Mouse (Mus musculus) retina, postnatal 7 days (tissue): ENCODE data around the gene Ubl5.
"Not testable (repeated sequence)": the region's sequence is repeated elsewhere in the genome, so short reads cannot be mapped to it uniquely, and the experiment has no call there.

Source experiments
- DNase-seq: peaks from one replicate; pipeline ENCODE4 v3.0.0-alpha.2; 2012; ENCODE audit warnings: low read depth, low spot score

Gene Ubl5

GRCm38 (mm10) chr9:20657546-20657945 lies 14.9 kb downstream of the Ubl5 start:
- DNase-seq = no peak

GRCm38 (mm10) chr9:20662325-20662724 lies 19.6 kb downstream of the Ubl5 start:
- peak; percentile 62 for DNase-seq

- no peak for DNase-seq
Measured at GRCm38 (mm10) chr9:20662874-20663273, 20.2 kb downstream of the Ubl5 start.

- no peak for DNase-seq
Measured at GRCm38 (mm10) chr9:20663956-20664355, 21.3 kb downstream of the Ubl5 start.

DNA sequence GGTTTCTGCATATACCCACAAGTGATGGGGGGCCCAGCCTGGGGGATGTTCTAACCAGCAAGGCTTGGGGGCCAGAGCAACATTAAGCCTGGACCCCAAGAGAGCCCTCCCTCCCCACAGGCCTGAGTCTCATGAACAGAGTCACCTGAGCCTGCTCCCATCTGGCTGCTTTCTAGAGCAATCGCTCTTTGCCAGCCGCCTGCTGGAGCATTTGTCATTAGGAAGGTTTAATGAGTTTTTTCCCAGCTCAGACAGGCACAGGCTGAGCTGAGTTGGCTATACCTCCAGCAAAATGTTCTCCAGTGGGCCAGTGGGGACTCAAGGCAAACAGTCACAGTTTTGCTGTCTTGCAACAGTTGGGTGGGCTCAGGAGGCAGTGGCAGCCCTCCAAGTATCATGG lies 21.7 kb downstream of the Ubl5 start:
- DNase-seq = no peak

GRCm38 (mm10) chr9:20664982-20665637 lies 22.4 kb downstream of the Ubl5 start:
- no peak for DNase-seq

- no peak for DNase-seq
Measured at GRCm38 (mm10) chr9:20665925-20666324, 23.2 kb downstream of the Ubl5 start.

GRCm38 (mm10) chr9:20666510-20667034 lies 23.9 kb downstream of the Ubl5 start:
- no peak for DNase-seq

DNA sequence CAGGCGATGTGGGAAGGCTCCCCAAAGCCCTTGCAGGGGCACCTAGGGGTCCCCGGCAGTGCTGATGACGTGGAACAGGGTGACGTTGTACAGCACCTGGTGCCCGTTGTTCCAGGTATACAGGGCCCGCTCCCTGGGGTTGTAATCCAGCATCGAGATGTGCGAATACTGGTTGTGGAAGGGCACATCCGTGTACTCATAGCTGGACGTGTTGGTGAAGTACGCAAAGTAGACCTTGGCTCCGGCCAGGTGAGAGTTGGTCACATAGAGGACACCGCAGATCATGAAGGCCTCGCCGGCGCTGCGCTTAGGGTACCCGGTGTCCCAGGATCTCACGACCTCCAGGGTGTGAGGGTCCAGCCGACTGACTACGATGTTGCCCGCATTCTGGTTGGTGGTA lies 25.4 kb downstream of the Ubl5 start:
- DNase-seq = no peak

DNA sequence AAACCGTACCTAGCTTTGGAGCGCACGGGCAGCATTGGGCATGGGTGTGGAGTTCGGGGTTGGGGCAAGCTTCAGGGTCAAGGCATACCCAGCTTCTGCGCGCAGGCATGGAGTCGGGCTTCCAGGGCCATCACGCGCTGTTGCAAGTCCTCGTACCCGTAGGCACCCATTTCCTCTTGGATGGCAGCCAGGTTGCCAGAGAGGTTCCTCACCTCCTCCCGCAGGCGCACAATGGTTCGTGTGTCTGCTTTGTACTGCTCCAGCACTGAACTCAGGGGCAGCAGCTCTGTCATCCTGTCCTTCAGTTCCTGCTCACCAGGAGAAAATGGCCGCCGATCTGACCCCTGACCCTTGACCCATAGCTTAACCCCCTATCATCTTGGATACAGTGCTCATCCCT lies 29.4 kb downstream of the Ubl5 start:
- DNase-seq = no peak

GRCm38 (mm10) chr9:20677892-20678291 lies 35.2 kb downstream of the Ubl5 start:
- DNase-seq = no peak

- no peak for DNase-seq
Measured at GRCm38 (mm10) chr9:20680378-20680958, 37.8 kb downstream of the Ubl5 start.

GRCm38 (mm10) chr9:20681546-20682388 lies 39.1 kb downstream of the Ubl5 start:
- DNase-seq = no peak

DNA sequence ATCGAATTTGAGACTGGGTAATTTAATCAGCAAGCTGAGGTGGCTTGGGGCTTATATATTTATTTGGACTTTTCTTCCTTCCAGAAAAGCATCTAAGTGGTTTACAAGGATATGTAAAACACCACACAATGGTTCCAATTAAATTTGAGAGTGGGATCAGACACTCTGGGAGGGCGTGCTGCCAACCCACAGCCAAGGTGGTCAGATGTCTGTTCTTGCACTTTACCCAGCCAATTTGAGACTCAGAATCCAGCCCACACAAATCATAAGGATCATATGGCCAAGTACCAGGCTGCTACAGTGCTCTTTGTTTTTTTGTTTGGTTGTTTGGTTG lies 39.7 kb downstream of the Ubl5 start:
- no peak for DNase-seq

DNA sequence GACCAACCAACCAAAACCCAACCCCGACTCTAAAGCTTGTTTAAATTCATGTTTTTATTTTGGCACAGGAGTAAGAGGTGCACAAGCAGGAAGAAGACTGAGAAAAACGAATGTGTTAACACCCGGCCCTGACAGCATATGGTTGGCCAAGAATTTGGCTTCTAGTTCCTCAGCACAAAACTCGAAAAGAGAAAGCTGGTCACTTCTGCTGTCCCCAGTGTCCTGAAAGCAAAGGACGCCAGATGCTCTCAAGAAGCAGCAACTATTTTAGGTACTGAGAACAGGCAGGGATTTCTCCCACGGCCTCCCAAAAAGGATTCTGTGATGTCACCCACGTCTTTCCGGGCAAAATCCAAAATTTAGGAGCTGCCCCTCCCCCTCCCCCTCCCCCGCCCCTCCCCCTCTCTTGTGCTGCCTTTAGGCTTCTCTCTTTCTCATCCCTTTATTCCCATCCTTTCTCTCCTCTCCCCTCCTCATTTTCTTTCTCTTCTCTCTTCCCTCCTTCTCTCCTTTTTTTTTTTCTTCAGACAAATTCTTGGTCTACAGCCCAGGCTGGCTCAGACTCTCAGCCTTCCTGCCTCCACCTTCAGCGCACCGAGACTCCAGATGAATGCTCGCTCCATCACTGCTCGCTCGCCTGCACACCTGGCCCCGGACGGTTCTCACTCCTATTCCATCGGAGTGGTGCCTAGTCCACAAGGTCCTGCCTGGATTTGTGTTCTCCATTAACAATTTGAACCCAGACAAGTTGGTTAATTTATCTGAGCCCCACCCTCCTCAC lies 42.6 kb downstream of the Ubl5 start:
- DNase-seq = no peak

GRCm38 (mm10) chr9:20689403-20689802 lies 46.7 kb downstream of the Ubl5 start:
- no peak for DNase-seq

GRCm38 (mm10) chr9:20689913-20690312 lies 47.2 kb downstream of the Ubl5 start:
- no peak for DNase-seq

GRCm38 (mm10) chr9:20690449-20690848 lies 47.8 kb downstream of the Ubl5 start:
- not testable (repeated sequence) for DNase-seq

- no peak for DNase-seq
Measured at GRCm38 (mm10) chr9:20692863-20693262, 50.2 kb downstream of the Ubl5 start.

DNA sequence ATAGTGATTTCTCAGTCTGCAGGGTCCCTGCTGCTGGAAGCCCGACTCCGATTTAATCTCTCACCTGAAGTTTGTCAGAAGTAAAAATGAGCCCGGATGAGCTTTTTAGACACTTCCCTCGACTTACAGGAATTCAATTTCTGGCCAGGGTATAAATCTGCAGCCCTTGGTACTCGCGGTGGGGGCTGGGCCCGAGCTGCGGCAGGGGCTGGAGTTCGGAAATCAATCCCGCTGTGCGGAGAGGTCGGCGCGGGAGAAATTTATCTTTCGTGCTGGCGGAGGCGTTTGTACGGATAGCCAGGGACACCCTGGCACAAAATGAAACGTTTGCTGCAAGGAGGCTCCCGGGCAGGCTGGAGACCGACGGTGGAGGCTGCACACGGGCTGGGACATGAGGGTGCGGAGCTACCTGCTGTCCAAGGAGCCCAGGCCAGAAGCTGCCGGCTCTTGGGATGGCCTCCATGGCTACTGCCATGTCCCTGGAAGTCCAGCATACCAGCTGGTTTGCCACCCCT lies 52.1 kb downstream of the Ubl5 start:
- DNase-seq = no peak

DNA sequence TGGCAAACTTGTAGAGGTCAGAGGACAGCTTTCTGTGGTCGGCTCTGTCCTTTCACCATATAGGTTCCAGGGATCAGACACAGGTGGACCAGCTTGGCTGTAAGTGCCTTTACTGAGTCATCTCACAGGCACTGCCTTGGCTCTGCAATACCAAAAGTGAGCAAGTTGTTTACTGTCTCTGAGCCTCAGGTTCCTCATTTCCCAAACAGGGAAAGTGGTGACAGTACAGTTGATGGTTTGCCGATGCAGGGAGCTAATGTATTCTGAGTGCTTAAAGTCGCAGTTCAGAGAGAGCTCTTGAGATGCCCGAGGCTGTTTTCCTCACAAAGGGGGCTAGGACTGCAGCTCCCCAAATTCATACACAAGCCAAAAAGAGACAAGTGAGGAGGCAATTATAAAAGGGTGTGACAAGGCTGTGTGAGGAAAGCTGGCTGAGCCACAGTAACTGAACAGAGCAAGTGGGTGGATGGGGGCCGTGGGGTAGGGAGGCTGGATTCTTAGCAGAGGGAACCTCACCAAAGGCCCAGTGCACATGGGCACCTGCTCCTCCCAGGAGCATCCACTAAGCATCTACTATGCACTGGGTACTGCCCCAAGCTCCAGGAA lies 53.5 kb downstream of the Ubl5 start:
- no peak for DNase-seq
